Mouse (Mus musculus) lung, postnatal 0 days (tissue): ENCODE results near the gene Sh2d3c. TPM values are rescaled to one million over a fixed set of nuclear protein-coding genes. Genes with fewer than 3 reads are reported as not detected.

Experiments used
- ATAC-seq: fragments of 200-750 bp; cut with Nextera tagmentation; 2 replicates; pipeline ENCODE4 v1.8.0; 2017; ENCODE audit warnings: moderate library complexity
- DNase-seq: peaks from one replicate; pipeline ENCODE4 v3.0.0-alpha.2; 2016; ENCODE audit warnings: low spot score
- H3K27ac ChIP-seq: fragments of 300-500 bp; sonication (generic); 2 replicates; pipeline ENCODE4 v1.5.1; 2014; ENCODE audit warnings: antibody characterized with exemption, mild to moderate bottlenecking, low read length, mixed read lengths
- H3K27me3 ChIP-seq: fragments of 300-500 bp; sonication (generic); replicated peaks from 2 replicates; pipeline ENCODE4 v1.6.1; 2014; ENCODE audit warnings: low read length, mixed read lengths; ENCODE audit not compliant: insufficient read depth
- H3K36me3 ChIP-seq: fragments of 300-500 bp; sonication (generic); 2 replicates; pipeline ENCODE4 v1.6.1; 2014; ENCODE audit warnings: low read length, mixed read lengths; ENCODE audit not compliant: insufficient read depth
- H3K4me1 ChIP-seq: fragments of 300-500 bp; sonication (generic); 2 replicates; pipeline ENCODE4 v1.6.1; 2014; ENCODE audit warnings: antibody characterized with exemption, low read depth, low read length, mixed read lengths; ENCODE audit not compliant: insufficient read depth
- H3K4me2 ChIP-seq: fragments of 300-500 bp; sonication (generic); replicated peaks from 2 replicates; pipeline ENCODE4 v1.6.1; 2014; ENCODE audit warnings: low read depth, mild to moderate bottlenecking, low read length, moderate library complexity, mixed read lengths
- H3K4me3 ChIP-seq: fragments of 300-500 bp; sonication (generic); 2 replicates; pipeline ENCODE4 v1.5.1; 2014; ENCODE audit warnings: low read depth, low read length
- H3K9ac ChIP-seq: fragments of 300-500 bp; sonication (generic); replicated peaks from 2 replicates; pipeline ENCODE4 v1.6.1; 2014; ENCODE audit warnings: low read depth, mild to moderate bottlenecking
- H3K9me3 ChIP-seq: fragments of 300-500 bp; sonication (generic); 2 replicates; pipeline ENCODE4 v1.6.1; 2016; ENCODE audit warnings: low read length, mixed read lengths
- CTCF ChIP-seq: IDR thresholded peaks from 2 replicates; pipeline ENCODE4 v1.5.1; 2016; ENCODE audit warnings: antibody characterized with exemption, mild to moderate bottlenecking
- EP300 ChIP-seq: IDR thresholded peaks from 2 replicates; pipeline ENCODE4 v1.6.1; 2016; ENCODE audit warnings: antibody characterized with exemption, mild to moderate bottlenecking, control low read depth
- WGBS: fragments of 180-500 bp; shearing (Covaris S2); extraction: QIAGEN DNeasy Blood & Tissue Kit; methylation state at CpG from one replicate; pipeline ENCODE4 v1.1.7; 2014; 5-methylcytosine and 5-hydroxymethylcytosine counted together
- polyA plus RNA-seq: library from polyadenylated mRNA; unstranded; fragments of >200 nt; fragmentation: Nextera tagmentation; extraction: Ambion mirVana; gene quantifications from 2 replicates; pipeline ENCODE4 v1.2.1, GENCODE M21; 2015

Sh2d3c gene
- polyA plus RNA-seq, 1 experiment from 2014 or later: 53.5 TPM

- ATAC-seq (no peak), DNase-seq (no peak)
- Histone ChIP-seq H3K4me3 (no peak overlapping the region), H3K27ac (peak overlapping the region; percentile 85; the same call in 1 of the 2 replicates), H3K4me2 (0 out of 2 replicates have a peak overlapping the region, but pooled peaks have one; percentile 1), H3K36me3 (no peaks in the 10 kb centered on the region), H3K9me3 (no peaks in the 10 kb centered on the region), H3K4me1 (peaks cover 4% of the 10 kb centered on the region; the same call in 1 of the 2 replicates), H3K9ac (no peak overlapping the region), H3K27me3 (no peaks in the 10 kb centered on the region)
- WGBS: 56% methylated on average over 6 of the region's 6 CpGs
- TF ChIP-seq EP300 (no peak), CTCF (no peak)
Observed at GRCm38 (mm10) chr2:32732695-32733094, 11.8 kb downstream of the Sh2d3c start.

DNA sequence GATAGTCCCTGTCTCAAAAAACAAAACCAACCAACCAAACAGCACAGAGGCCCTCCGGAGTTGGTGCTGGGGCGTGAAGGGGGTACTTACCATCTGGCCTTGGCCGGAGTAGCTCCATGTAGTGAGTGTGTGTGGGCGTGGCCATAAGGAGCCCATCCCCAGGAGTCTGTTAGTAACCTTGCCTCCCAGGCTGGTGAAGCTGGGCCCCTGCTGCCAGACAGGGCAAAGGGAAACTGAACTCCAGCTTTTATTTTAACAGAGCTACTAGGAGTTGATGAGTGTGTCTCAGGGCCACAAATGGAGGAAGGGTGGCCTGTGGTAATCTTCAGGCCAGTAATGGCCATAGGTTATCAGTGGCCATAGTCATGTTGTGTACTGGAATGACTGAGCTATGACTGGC lies 13.6 kb downstream of the Sh2d3c start:
- peak; percentile 63 for ATAC-seq
- H3K4me1 ChIP-seq: peaks cover 4% of the 10 kb centered on the region; the same call in 1 of the 2 replicates
- 25% methylated on average over 4 of the region's 4 CpGs for WGBS
- H3K9me3 ChIP-seq: no peaks in the 10 kb centered on the region
- no peak overlapping the region; the same call in 1 of the 2 replicates for H3K4me2 ChIP-seq
- H3K4me3 ChIP-seq: no peak overlapping the region
- TF ChIP-seq CTCF (no peak), EP300 (no peak)
- no peaks in the 10 kb centered on the region for H3K36me3 ChIP-seq
- H3K9ac ChIP-seq: no peak overlapping the region
- H3K27me3 ChIP-seq: no peaks in the 10 kb centered on the region
- DNase-seq: peak; percentile 26
- peak overlapping the region; percentile 85 for H3K27ac ChIP-seq

DNA sequence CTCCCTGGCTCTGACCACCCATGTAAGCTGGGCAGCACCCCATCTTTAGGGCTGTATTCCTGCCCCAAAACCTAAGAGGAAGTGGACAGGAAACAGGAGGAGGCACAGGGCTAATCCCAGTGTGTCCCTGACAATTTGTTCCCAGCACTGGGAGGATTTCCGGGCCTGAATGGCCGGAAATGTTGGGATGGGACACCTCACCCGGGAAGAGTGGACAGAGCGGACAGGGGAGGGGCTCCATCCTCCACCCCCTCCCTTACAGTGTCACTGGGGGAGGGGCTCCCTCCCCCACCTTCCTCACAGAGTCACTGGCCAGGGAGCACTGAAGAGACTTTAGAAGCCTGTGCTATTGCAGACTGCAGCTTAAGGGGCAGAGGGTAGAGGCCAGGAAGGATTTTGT lies 14.1 kb downstream of the Sh2d3c start:
- Histone ChIP-seq H3K4me2 (peak overlapping the region; percentile 11; the same call in 1 of the 2 replicates), H3K27ac (peak overlapping the region; percentile 85), H3K4me3 (no peak overlapping the region), H3K27me3 (no peaks in the 10 kb centered on the region), H3K9me3 (no peaks in the 10 kb centered on the region), H3K9ac (no peak overlapping the region), H3K36me3 (no peaks in the 10 kb centered on the region), H3K4me1 (peaks cover 4% of the 10 kb centered on the region; the same call in 1 of the 2 replicates)
- DNase-seq (peak; percentile 75), ATAC-seq (peak; percentile 81)
- TF ChIP-seq CTCF (no peak), EP300 (peak; percentile 98)
- 35% methylated on average over 4 of the region's 4 CpGs for WGBS

DNA sequence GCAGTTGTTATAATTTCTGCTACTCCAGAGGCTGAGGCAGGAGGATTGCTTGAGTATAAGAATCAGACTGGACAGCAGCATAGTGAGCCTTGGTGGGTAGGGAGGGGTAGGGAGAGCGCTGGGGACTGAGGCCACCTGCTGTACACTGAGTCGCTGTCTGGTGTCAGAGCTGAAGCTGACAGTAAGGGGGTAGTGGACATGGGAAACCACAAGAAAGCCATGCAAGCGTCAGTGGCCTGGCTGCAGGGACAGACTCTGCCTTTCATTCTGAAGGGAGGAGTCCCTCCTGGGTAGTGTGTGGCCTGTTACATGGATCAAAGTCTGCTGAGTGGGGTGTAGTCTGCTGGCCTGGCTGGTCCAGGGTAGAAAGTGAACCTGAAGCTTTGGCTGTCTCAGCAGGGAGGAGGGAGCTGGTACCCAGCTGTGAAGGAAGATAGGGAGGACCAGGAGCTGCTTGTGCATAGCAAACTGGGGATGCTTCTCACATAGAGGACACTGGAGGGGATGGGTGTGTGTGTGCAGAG lies 15.5 kb downstream of the Sh2d3c start:
- Histone ChIP-seq H3K4me3 (no peak overlapping the region), H3K36me3 (no peaks in the 10 kb centered on the region), H3K4me2 (no peak overlapping the region; the same call in 1 of the 2 replicates), H3K9me3 (no peaks in the 10 kb centered on the region), H3K4me1 (peaks cover 10% of the 10 kb centered on the region; the same call in 1 of the 2 replicates), H3K27me3 (no peaks in the 10 kb centered on the region), H3K9ac (no peak overlapping the region), H3K27ac (peak overlapping the region; percentile 51; the same call in 1 of the 2 replicates)
- 42% methylated on average over 3 of the region's 3 CpGs for WGBS
- TF ChIP-seq CTCF (no peak), EP300 (no peak)
- ATAC-seq (no peak), DNase-seq (no peak)

- Histone ChIP-seq H3K4me3 (no peak overlapping the region), H3K9me3 (no peaks in the 10 kb centered on the region), H3K4me2 (no peak overlapping the region), H3K27ac (peak overlapping the region; percentile 51; the same call in 1 of the 2 replicates), H3K36me3 (no peaks in the 10 kb centered on the region), H3K4me1 (peaks cover 13% of the 10 kb centered on the region; the same call in 1 of the 2 replicates), H3K9ac (no peak overlapping the region), H3K27me3 (no peaks in the 10 kb centered on the region)
- TF ChIP-seq EP300 (no peak), CTCF (peak; percentile 12; the same call in 1 of the 2 replicates)
- DNase-seq (no peak), ATAC-seq (no peak)
- WGBS: 32% methylated on average over 6 of the region's 6 CpGs
Observed at GRCm38 (mm10) chr2:32737008-32737407, 16.2 kb downstream of the Sh2d3c start.

- Histone ChIP-seq H3K36me3 (no peaks in the 10 kb centered on the region), H3K4me3 (no peak overlapping the region), H3K27ac (no peak overlapping the region), H3K4me2 (no peak overlapping the region), H3K4me1 (peaks cover 9% of the 10 kb centered on the region; the same call in 1 of the 2 replicates), H3K27me3 (no peaks in the 10 kb centered on the region), H3K9ac (no peak overlapping the region), H3K9me3 (no peaks in the 10 kb centered on the region)
- WGBS: 53% methylated on average over 4 of the region's 4 CpGs
- no peak for DNase-seq
- no peak for TF ChIP-seq EP300
- no peak for TF ChIP-seq CTCF
- no peak for ATAC-seq
Observed at GRCm38 (mm10) chr2:32739311-32739710, 18.5 kb downstream of the Sh2d3c start.
